Mouse (Mus musculus): ENCODE measurements around the gene Cfap58. TPM values are rescaled to one million over a fixed set of nuclear protein-coding genes. Genes with fewer than 3 reads are reported as not detected.

The Cfap58 gene
- polyA plus RNA-seq, 1 experiment from 2014 or later = not detected

GRCm38 (mm10) chr19:47978109-47978701, 40.7 kb downstream of the Cfap58 start:
- Histone ChIP-seq H3K4me3 (replicated peaks) (no peak overlapping the region), H3K4me2 (no peak overlapping the region), H3K9ac (no peak overlapping the region), H3K4me1 (replicated peaks) (no peaks in the 10 kb centered on the region), H3K9me3 (replicated peaks) (no peaks in the 10 kb centered on the region), H3K27me3 (no peaks in the 10 kb centered on the region), H3K27ac (replicated peaks) (no peak overlapping the region), H3K36me3 (replicated peaks) (no peaks in the 10 kb centered on the region)
- WGBS (ENCODE audit: insufficient replicate concordance) = 56% methylated on average over 15 of the region's 15 CpGs
- no peak for ATAC-seq (ENCODE audit: insufficient read depth)

DNA sequence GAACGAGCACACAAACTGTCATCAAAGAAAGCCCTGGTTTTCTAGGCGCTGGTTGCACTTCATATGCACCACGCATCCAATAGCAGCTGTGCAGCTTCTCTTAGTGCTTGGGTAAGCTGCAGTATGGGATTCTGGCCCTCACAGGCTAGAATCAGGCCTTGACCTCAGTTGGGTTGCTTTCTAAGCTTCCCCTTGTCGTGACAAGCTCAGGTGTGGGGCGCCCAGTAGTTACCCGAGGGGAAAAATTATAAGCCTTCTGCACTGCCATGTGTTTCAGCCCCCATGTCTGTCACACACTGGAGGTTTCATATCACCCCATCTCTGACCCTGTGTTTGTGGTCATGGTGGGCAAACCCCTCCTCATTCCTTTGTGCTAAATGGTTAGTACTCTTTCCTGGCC, 42.0 kb downstream of the Cfap58 start:
- ATAC-seq (ENCODE audit: insufficient read depth) = no peak

GRCm38 (mm10) chr19:47980241-47980640, 42.8 kb downstream of the Cfap58 start:
- Histone ChIP-seq H3K9me3 (replicated peaks) (no peaks in the 10 kb centered on the region), H3K4me3 (replicated peaks) (no peak overlapping the region), H3K4me1 (replicated peaks) (no peaks in the 10 kb centered on the region), H3K9ac (no peak overlapping the region), H3K36me3 (replicated peaks) (no peaks in the 10 kb centered on the region), H3K4me2 (no peak overlapping the region), H3K27me3 (no peaks in the 10 kb centered on the region), H3K27ac (replicated peaks) (no peak overlapping the region)
- 65% methylated on average over 10 of the region's 10 CpGs for WGBS (ENCODE audit: insufficient replicate concordance)
- ATAC-seq (ENCODE audit: insufficient read depth) = no peak

More for the DNA sequence above, 42.0 kb downstream of the Cfap58 start:
- H3K27me3 ChIP-seq = no peaks in the 10 kb centered on the region
- no peak overlapping the region for H3K4me2 ChIP-seq
- no peaks in the 10 kb centered on the region for H3K9me3 ChIP-seq (replicated peaks)
- 61% methylated on average over 6 of the region's 6 CpGs for WGBS (ENCODE audit: insufficient replicate concordance)
- H3K36me3 ChIP-seq (replicated peaks) = no peaks in the 10 kb centered on the region
- no peaks in the 10 kb centered on the region for H3K4me1 ChIP-seq (replicated peaks)
- H3K9ac ChIP-seq = no peak overlapping the region
- H3K4me3 ChIP-seq (replicated peaks) = no peak overlapping the region
- no peak overlapping the region for H3K27ac ChIP-seq (replicated peaks)

DNA sequence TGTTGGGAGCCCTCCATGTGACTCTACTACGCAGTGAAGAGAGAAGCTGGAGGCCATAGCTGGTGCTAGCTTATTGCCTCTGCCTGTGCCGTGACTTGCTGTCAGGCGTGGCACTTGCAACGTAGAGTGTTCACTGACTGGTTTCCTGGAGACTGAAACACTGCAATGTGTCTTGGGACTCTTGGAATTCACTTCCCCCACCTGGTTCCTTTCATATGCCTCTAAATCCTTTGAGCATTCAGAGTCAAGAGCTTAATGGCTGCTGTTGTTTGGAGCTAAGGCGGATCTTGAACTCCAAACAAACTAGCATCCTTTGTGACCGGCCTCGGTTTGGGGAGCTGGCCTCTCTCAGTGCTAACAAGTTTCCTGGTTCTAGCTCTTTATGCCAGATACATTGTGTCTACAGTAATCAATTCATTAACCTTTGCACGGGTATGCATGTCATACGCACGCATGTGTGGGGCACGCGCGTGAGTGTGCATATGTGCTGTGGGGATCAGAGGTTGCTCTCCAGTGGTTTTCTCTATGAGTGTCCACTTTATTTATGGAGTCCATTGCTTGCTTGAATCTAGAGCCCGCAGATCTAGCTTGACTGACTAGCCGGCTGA, 48.2 kb downstream of the Cfap58 start:
- no peaks in the 10 kb centered on the region for H3K36me3 ChIP-seq (replicated peaks)
- H3K9ac ChIP-seq = no peak overlapping the region
- H3K4me2 ChIP-seq = no peak overlapping the region
- 74% methylated on average over 15 of the region's 15 CpGs for WGBS (ENCODE audit: insufficient replicate concordance)
- ATAC-seq (ENCODE audit: insufficient read depth) = no peak
- no peaks in the 10 kb centered on the region for H3K9me3 ChIP-seq (replicated peaks)
- no peak overlapping the region for H3K4me3 ChIP-seq (replicated peaks)
- H3K27ac ChIP-seq (replicated peaks) = no peak overlapping the region
- H3K4me1 ChIP-seq (replicated peaks) = no peaks in the 10 kb centered on the region
- H3K27me3 ChIP-seq = no peaks in the 10 kb centered on the region

GRCm38 (mm10) chr19:47987986-47988385, 50.5 kb downstream of the Cfap58 start:
- H3K4me3 ChIP-seq (replicated peaks) = no peak overlapping the region
- H3K4me1 ChIP-seq (replicated peaks) = no peaks in the 10 kb centered on the region
- no peak overlapping the region for H3K4me2 ChIP-seq
- H3K27me3 ChIP-seq = no peaks in the 10 kb centered on the region
- no peaks in the 10 kb centered on the region for H3K36me3 ChIP-seq (replicated peaks)
- WGBS (ENCODE audit: insufficient replicate concordance) = 75% methylated on average over 11 of the region's 11 CpGs
- H3K9me3 ChIP-seq (replicated peaks) = no peaks in the 10 kb centered on the region
- no peak overlapping the region for H3K27ac ChIP-seq (replicated peaks)
- ATAC-seq (ENCODE audit: insufficient read depth) = no peak
- no peak overlapping the region for H3K9ac ChIP-seq

DNA sequence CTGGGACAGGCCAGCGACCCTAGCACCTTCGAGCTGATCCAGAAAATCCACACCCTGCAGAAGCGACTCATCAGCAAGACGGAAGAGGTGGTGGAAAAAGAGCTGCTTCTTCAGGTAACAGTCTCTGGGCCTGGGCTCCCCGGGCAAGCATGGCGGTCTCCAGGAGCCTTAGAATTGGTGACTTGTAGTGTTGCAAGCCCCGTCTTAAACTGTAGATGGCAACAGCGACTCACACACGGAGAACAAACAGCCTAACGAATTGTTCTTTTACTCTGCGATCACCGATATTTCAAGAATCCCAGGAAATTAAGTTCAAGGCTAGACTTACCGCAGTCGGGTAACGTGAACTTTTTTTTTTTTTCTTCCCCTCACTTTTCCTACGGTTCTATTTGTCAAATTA, 51.0 kb downstream of the Cfap58 start:
- 32% methylated on average over 16 of the region's 16 CpGs for WGBS (ENCODE audit: insufficient replicate concordance)
- H3K9me3 ChIP-seq (replicated peaks) = no peaks in the 10 kb centered on the region

GRCm38 (mm10) chr19:47988880-47989574, 51.6 kb downstream of the Cfap58 start:
- Histone ChIP-seq H3K4me1 (replicated peaks) (no peaks in the 10 kb centered on the region), H3K4me3 (replicated peaks) (no peak overlapping the region), H3K36me3 (replicated peaks) (no peaks in the 10 kb centered on the region), H3K9ac (no peak overlapping the region), H3K4me2 (no peak overlapping the region), H3K9me3 (replicated peaks) (no peaks in the 10 kb centered on the region), H3K27ac (replicated peaks) (no peak overlapping the region), H3K27me3 (no peaks in the 10 kb centered on the region)
- WGBS (ENCODE audit: insufficient replicate concordance) = 55% methylated on average over 13 of the region's 13 CpGs
- ATAC-seq (ENCODE audit: insufficient read depth) = no peak

More for the DNA sequence above, 51.0 kb downstream of the Cfap58 start:
- Histone ChIP-seq H3K4me3 (replicated peaks) (no peak overlapping the region), H3K36me3 (replicated peaks) (no peaks in the 10 kb centered on the region), H3K4me1 (replicated peaks) (no peaks in the 10 kb centered on the region), H3K4me2 (no peak overlapping the region), H3K27me3 (no peaks in the 10 kb centered on the region), H3K27ac (replicated peaks) (no peak overlapping the region), H3K9ac (no peak overlapping the region)
- ATAC-seq (ENCODE audit: insufficient read depth) = no peak

- no peaks in the 10 kb centered on the region for H3K9me3 ChIP-seq (replicated peaks)
- H3K27me3 ChIP-seq = no peaks in the 10 kb centered on the region
- no peak overlapping the region for H3K9ac ChIP-seq
- no peaks in the 10 kb centered on the region for H3K36me3 ChIP-seq (replicated peaks)
- 64% methylated on average over 4 of the region's 4 CpGs for WGBS (ENCODE audit: insufficient replicate concordance)
- no peak overlapping the region for H3K4me2 ChIP-seq
- no peak for ATAC-seq (ENCODE audit: insufficient read depth)
- no peaks in the 10 kb centered on the region for H3K4me1 ChIP-seq (replicated peaks)
- no peak overlapping the region for H3K27ac ChIP-seq (replicated peaks)
- H3K4me3 ChIP-seq (replicated peaks) = no peak overlapping the region
Observed at GRCm38 (mm10) chr19:47989575-47989891, 52.1 kb downstream of the Cfap58 start.

DNA sequence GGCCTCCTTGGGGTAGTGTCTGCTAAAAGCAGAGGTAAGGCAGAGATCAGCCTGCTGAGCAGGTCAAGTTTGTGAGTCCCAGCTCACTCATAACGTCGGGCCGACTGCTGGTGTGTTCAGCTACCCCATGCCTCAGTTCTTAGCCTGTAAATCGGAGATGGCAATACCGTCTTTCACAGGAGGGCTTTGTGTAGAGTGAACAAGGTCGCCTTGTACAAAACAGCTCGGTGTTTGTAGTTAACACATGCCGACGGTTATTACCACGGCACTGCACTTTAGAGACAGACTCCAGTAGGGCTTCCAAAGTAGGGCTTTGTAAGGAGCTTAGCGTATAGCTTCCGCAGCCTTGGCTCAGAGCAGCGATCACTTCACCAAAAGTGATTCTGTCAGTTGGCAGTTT, 63.8 kb downstream of the Cfap58 start:
- whole genome bisulfite sequencing (ENCODE audit: insufficient replicate concordance) = 75% methylated on average over 13 of the region's 13 CpGs
- no peak overlapping the region for H3K4me3 ChIP-seq (replicated peaks)
- H3K9ac ChIP-seq = no peak overlapping the region
- no peak overlapping the region for H3K27ac ChIP-seq (replicated peaks)
- H3K36me3 ChIP-seq (replicated peaks) = no peaks in the 10 kb centered on the region
- no peak for ATAC-seq (ENCODE audit: insufficient read depth)
- H3K4me1 ChIP-seq (replicated peaks) = no peaks in the 10 kb centered on the region
- H3K27me3 ChIP-seq = no peaks in the 10 kb centered on the region
- no peaks in the 10 kb centered on the region for H3K9me3 ChIP-seq (replicated peaks)
- H3K4me2 ChIP-seq = no peak overlapping the region

- Histone ChIP-seq H3K27me3 (no peaks in the 10 kb centered on the region), H3K9me3 (replicated peaks) (no peaks in the 10 kb centered on the region), H3K4me2 (no peak overlapping the region), H3K36me3 (replicated peaks) (no peaks in the 10 kb centered on the region), H3K9ac (no peak overlapping the region), H3K4me1 (replicated peaks) (no peaks in the 10 kb centered on the region), H3K27ac (replicated peaks) (no peak overlapping the region), H3K4me3 (replicated peaks) (no peak overlapping the region)
- WGBS (ENCODE audit: insufficient replicate concordance) = 71% methylated on average over 11 of the region's 11 CpGs
- ATAC-seq (ENCODE audit: insufficient read depth) = no peak
Observed at GRCm38 (mm10) chr19:48001774-48002173, 64.3 kb downstream of the Cfap58 start.

DNA sequence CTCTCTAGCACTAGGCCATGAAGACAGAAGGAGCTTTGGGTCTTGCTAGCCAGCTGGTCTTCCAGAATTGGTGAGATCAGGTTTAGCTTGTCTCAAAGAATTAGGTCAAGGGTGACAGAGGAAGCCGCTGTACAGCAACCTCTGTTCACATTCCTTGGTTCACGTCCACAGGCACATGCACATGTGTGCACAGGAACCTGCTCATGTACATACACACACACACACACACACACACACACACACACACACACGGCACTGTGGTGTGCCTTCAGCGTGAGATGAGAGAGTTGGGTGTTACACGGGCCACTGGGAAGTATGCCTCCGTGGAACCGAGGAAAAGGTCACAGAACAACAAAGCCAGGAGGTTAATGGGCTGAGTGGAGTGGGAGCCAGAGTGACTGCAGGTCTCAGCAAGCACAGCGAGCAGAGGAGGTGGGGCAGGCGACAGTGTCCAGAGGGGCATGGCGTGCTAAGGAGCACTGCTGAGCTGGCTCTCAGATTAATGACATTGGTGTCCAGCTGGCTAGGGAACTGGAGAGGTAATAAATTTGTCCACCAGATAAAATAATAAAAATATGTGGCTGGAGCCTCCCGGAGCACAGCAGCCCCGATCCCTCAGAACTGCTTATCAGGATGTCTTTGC, 71.4 kb downstream of the Cfap58 start:
- 69% methylated on average over 12 of the region's 12 CpGs for WGBS (ENCODE audit: insufficient replicate concordance)

More for the DNA sequence above, 71.4 kb downstream of the Cfap58 start:
- no peak for ATAC-seq (ENCODE audit: insufficient read depth)
- H3K4me1 ChIP-seq (replicated peaks) = no peaks in the 10 kb centered on the region
- no peaks in the 10 kb centered on the region for H3K9me3 ChIP-seq (replicated peaks)
- no peak overlapping the region for H3K27ac ChIP-seq (replicated peaks)
- H3K9ac ChIP-seq = no peak overlapping the region
- no peak overlapping the region for H3K4me2 ChIP-seq
- H3K27me3 ChIP-seq = no peaks in the 10 kb centered on the region
- no peaks in the 10 kb centered on the region for H3K36me3 ChIP-seq (replicated peaks)
- H3K4me3 ChIP-seq (replicated peaks) = no peak overlapping the region
